Mouse (Mus musculus) thymus, postnatal 25 days (tissue): ENCODE results near the gene Prl7b1.

Experiments
- DNase-seq: peaks from one replicate; pipeline ENCODE4 v3.0.0; 2022

Prl7b1 gene

DNA sequence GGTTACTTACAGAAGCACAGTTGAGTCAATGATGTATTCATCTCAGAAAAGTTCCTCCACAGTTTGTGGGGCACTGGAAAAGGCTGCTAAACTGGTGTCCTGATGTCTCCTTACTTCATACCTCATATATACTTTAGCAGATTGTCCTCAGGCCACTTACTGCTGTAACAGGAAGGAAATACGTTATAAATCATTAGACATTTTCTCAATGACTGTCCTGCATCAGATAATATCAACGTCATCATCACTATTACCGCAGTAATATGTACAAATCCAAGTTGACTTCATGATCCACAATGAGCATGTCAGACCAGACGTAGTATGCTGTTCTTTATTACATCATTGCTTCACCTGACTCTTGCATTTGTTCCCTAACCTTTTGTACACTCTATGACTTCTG lies at the start of gene Prl7b1:
TSS of gene Prl7b1 (minus strand) at position 101 of the 400 bp plus-strand sequence.
- no peak for DNase-seq

DNA sequence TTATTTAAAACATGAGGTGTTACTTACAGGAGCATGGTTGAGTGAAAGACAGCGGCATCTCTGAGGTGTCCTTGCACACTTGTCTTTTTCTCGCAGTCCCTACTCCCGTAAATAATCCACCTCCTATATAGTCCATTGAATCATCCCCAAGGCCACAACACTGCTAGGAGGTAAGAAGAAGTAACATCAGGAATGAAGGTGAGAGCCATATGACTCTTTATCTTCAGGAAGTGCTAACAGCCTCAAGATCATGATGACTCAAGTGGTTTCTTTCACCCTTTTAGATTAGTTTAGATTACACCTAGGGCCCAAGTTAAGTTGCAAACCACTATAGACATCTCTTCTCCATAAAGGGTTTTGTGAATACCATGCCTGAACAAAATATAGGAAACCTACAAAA lies 32.0 kb upstream of the Prl7b1 start, which contains the start of gene Prl7a1:
TSS of gene Prl7a1 (minus strand) at position 101 of the 400 bp plus-strand sequence.
- no peak for DNase-seq

DNA sequence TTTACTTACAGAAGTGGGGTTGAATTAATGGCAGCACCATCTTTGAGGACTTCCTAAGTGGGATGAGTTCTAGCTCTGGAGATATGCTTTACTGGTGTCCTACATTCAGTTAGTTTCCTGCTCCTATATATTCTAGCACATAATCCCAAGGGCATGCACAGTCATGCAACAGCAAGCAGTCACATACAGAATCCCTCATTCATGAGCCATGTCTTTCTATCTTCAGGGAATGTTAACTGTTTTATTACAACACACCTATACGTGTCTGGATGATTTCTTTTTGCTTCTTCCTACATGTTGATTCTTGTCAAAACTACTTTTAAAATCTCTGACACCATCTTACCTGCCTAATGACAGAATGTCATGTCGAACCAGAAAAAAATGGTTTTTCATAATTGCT lies 28.3 kb downstream of the Prl7b1 start, which contains the start of gene Prl8a1:
TSS of gene Prl8a1 (minus strand) at position 101 of the 400 bp plus-strand sequence.
- no peak for DNase-seq

DNA sequence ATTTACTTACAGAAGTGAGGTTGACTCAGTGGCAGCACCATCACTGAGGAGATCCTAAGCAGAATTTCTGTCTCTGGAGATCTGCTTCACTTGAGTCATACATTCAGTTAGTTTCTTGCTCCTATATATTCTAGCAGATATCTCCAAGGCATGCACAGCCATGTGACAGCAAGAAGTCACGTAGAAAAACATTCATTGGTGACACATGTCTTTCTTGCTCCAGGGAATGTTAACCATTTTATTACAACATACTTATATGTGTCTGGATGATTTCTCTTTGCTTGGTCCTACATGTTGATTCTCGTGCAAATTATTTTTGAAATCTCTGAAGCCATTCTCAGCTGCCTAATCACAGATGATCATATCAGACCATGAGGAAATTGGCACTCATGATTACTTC lies 45.9 kb downstream of the Prl7b1 start, which contains the start of gene Prl8a9:
TSS of gene Prl8a9 (minus strand) at position 101 of the 400 bp plus-strand sequence.
- no peak for DNase-seq

DNA sequence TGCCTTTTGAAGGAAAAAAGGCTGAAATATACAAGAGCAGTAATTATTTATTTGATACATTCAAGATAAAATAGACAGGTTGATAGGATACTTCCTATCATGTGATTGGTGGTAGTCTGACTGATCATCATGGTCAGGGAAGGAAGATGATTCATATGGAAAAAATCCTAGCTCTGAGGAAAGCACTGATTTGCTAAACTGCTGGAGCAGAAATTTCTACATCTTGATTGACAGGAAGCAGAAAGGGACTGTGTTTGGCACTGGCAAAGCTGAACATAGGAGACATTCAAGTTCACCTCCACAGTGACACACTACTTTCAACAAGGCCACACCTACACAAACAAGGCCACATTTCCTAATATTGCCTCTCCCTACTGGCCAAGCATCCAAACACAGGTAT lies 57.0 kb downstream of the Prl7b1 start:
- DNase-seq = no peak
